Mouse (Mus musculus): ENCODE measurements around the gene Ptprm. TPM values are rescaled to one million over a fixed set of nuclear protein-coding genes. Genes with fewer than 3 reads are reported as not detected.

The Ptprm gene
- polyA plus RNA-seq, 1 experiment from 2014 or later: 5.4 TPM

- 87% methylated on average over 11 of the region's 11 CpGs for WGBS
- no peak for ATAC-seq
- Histone ChIP-seq H3K36me3 (ENCODE audit: control insufficient read depth, insufficient read depth) (no peaks in the 10 kb centered on the region), H3K27ac (ENCODE audit: low read depth, low read length) (no peak overlapping the region), H3K9me3 (ENCODE audit: control insufficient read depth) (no peaks in the 10 kb centered on the region), H3K4me3 (ENCODE audit: low read depth, low read length) (no peak overlapping the region), H3K9ac (ENCODE audit: low read depth, low read length) (no peak overlapping the region), H3K4me2 (replicated peaks; ENCODE audit: low read depth) (no peak overlapping the region), H3K27me3 (replicated peaks; ENCODE audit: control insufficient read depth, insufficient read depth, low read length) (no peaks in the 10 kb centered on the region), H3K4me1 (replicated peaks; ENCODE audit: control insufficient read depth, insufficient read depth, low read length) (no peaks in the 10 kb centered on the region)
- TF ChIP-seq CTCF (IDR thresholded peaks at IDR 0.05; ENCODE audit: low read depth): no peak
Measured at GRCm38 (mm10) chr17:66912120-66912519, 442.1 kb downstream of the Ptprm start.

- H3K4me1 ChIP-seq (replicated peaks; ENCODE audit: control insufficient read depth, insufficient read depth, low read length): no peaks in the 10 kb centered on the region
- H3K4me3 ChIP-seq (ENCODE audit: low read depth, low read length): no peak overlapping the region
- H3K9me3 ChIP-seq (ENCODE audit: control insufficient read depth): no peaks in the 10 kb centered on the region
- no peak overlapping the region for H3K4me2 ChIP-seq (replicated peaks; ENCODE audit: low read depth)
- no peak overlapping the region for H3K9ac ChIP-seq (ENCODE audit: low read depth, low read length)
- ATAC-seq: no peak
- no peaks in the 10 kb centered on the region for H3K27me3 ChIP-seq (replicated peaks; ENCODE audit: control insufficient read depth, insufficient read depth, low read length)
- TF ChIP-seq CTCF (IDR thresholded peaks at IDR 0.05; ENCODE audit: low read depth): no peak
- H3K27ac ChIP-seq (ENCODE audit: low read depth, low read length): no peak overlapping the region
- no peaks in the 10 kb centered on the region for H3K36me3 ChIP-seq (ENCODE audit: control insufficient read depth, insufficient read depth)
- WGBS: 77% methylated on average over 4 of the region's 4 CpGs
Measured at GRCm38 (mm10) chr17:66909901-66910300, 444.4 kb downstream of the Ptprm start.

- H3K9ac ChIP-seq (ENCODE audit: low read depth, low read length): no peak overlapping the region
- no peaks in the 10 kb centered on the region for H3K4me1 ChIP-seq (replicated peaks; ENCODE audit: control insufficient read depth, insufficient read depth, low read length)
- 78% methylated on average over 6 of the region's 6 CpGs for WGBS
- TF ChIP-seq CTCF (IDR thresholded peaks at IDR 0.05; ENCODE audit: low read depth): no peak
- H3K27ac ChIP-seq (ENCODE audit: low read depth, low read length): no peak overlapping the region
- ATAC-seq: no peak
- no peaks in the 10 kb centered on the region for H3K36me3 ChIP-seq (ENCODE audit: control insufficient read depth, insufficient read depth)
- no peaks in the 10 kb centered on the region for H3K9me3 ChIP-seq (ENCODE audit: control insufficient read depth)
- no peaks in the 10 kb centered on the region for H3K27me3 ChIP-seq (replicated peaks; ENCODE audit: control insufficient read depth, insufficient read depth, low read length)
- H3K4me3 ChIP-seq (ENCODE audit: low read depth, low read length): no peak overlapping the region
- H3K4me2 ChIP-seq (replicated peaks; ENCODE audit: low read depth): no peak overlapping the region
Measured at GRCm38 (mm10) chr17:66908921-66909320, 445.3 kb downstream of the Ptprm start.

GRCm38 (mm10) chr17:66894181-66894580, 460.1 kb downstream of the Ptprm start:
- 76% methylated on average over 1 of the region's 1 CpGs for WGBS
- no peak overlapping the region for H3K27ac ChIP-seq (ENCODE audit: low read depth, low read length)
- H3K36me3 ChIP-seq (ENCODE audit: control insufficient read depth, insufficient read depth): no peaks in the 10 kb centered on the region
- H3K9ac ChIP-seq (ENCODE audit: low read depth, low read length): no peak overlapping the region
- no peak for TF ChIP-seq CTCF (IDR thresholded peaks at IDR 0.05; ENCODE audit: low read depth)
- H3K4me1 ChIP-seq (replicated peaks; ENCODE audit: control insufficient read depth, insufficient read depth, low read length): no peaks in the 10 kb centered on the region
- no peak overlapping the region for H3K4me2 ChIP-seq (replicated peaks; ENCODE audit: low read depth)
- H3K9me3 ChIP-seq (ENCODE audit: control insufficient read depth): no peaks in the 10 kb centered on the region
- ATAC-seq: no peak
- no peaks in the 10 kb centered on the region for H3K27me3 ChIP-seq (replicated peaks; ENCODE audit: control insufficient read depth, insufficient read depth, low read length)
- H3K4me3 ChIP-seq (ENCODE audit: low read depth, low read length): no peak overlapping the region

GRCm38 (mm10) chr17:66891916-66892315, 462.3 kb downstream of the Ptprm start:
- no peak for TF ChIP-seq CTCF (IDR thresholded peaks at IDR 0.05; ENCODE audit: low read depth)
- Histone ChIP-seq H3K9me3 (ENCODE audit: control insufficient read depth) (no peaks in the 10 kb centered on the region), H3K4me1 (replicated peaks; ENCODE audit: control insufficient read depth, insufficient read depth, low read length) (no peaks in the 10 kb centered on the region), H3K27ac (ENCODE audit: low read depth, low read length) (no peak overlapping the region), H3K4me3 (ENCODE audit: low read depth, low read length) (no peak overlapping the region), H3K4me2 (replicated peaks; ENCODE audit: low read depth) (no peak overlapping the region), H3K36me3 (ENCODE audit: control insufficient read depth, insufficient read depth) (no peaks in the 10 kb centered on the region), H3K9ac (ENCODE audit: low read depth, low read length) (no peak overlapping the region), H3K27me3 (replicated peaks; ENCODE audit: control insufficient read depth, insufficient read depth, low read length) (no peaks in the 10 kb centered on the region)
- WGBS: 96% methylated on average over 6 of the region's 6 CpGs
- no peak for ATAC-seq

GRCm38 (mm10) chr17:66891067-66891862, 463.0 kb downstream of the Ptprm start:
- ATAC-seq: no peak
- no peak for TF ChIP-seq CTCF (IDR thresholded peaks at IDR 0.05; ENCODE audit: low read depth)
- Histone ChIP-seq H3K4me1 (replicated peaks; ENCODE audit: control insufficient read depth, insufficient read depth, low read length) (no peaks in the 10 kb centered on the region), H3K4me2 (replicated peaks; ENCODE audit: low read depth) (no peak overlapping the region), H3K27me3 (replicated peaks; ENCODE audit: control insufficient read depth, insufficient read depth, low read length) (no peaks in the 10 kb centered on the region), H3K9ac (ENCODE audit: low read depth, low read length) (no peak overlapping the region), H3K4me3 (ENCODE audit: low read depth, low read length) (no peak overlapping the region), H3K27ac (ENCODE audit: low read depth, low read length) (no peak overlapping the region), H3K9me3 (ENCODE audit: control insufficient read depth) (no peaks in the 10 kb centered on the region), H3K36me3 (ENCODE audit: control insufficient read depth, insufficient read depth) (no peaks in the 10 kb centered on the region)
- 67% methylated on average over 13 of the region's 13 CpGs for WGBS
